Mouse (Mus musculus) CH12.LX (cell line): ENCODE measurements around the gene Vmn1r228. TPM values are rescaled to one million over a fixed set of nuclear protein-coding genes. Genes with fewer than 3 reads are reported as not detected.

Experiments
- DNase-seq: peaks from one replicate; pipeline ENCODE4 v3.0.0-alpha.2; 2013; ENCODE audit errors: extremely low read depth
- H3K27ac ChIP-seq: 2 replicates; pipeline ENCODE4 v1.5.1; 2012; ENCODE audit warnings: low read depth, mild to moderate bottlenecking, control low read depth, moderate library complexity; ENCODE audit not compliant: insufficient read depth
- H3K27me3 ChIP-seq: replicated peaks from 2 replicates; pipeline ENCODE3; 2012; ENCODE audit warnings: inconsistent platforms
- H3K36me3 ChIP-seq, 2 experiments: replicated peaks in 1 of 2; 2 replicates each; pipeline versions ENCODE3 to v1.6.1; 2012; ENCODE audit warnings: inconsistent platforms in 1 of 2, low read length in 1 of 2, mild to moderate bottlenecking in 1 of 2, mixed read lengths in 1 of 2, moderate library complexity in 1 of 2; ENCODE audit not compliant: control insufficient read depth in 1 of 2, insufficient read depth in 1 of 2
- H3K4me1 ChIP-seq, 2 experiments: 2 replicates each; pipeline ENCODE4 v1.6.1; 2012; ENCODE audit warnings: inconsistent platforms in 1 of 2, moderate library complexity in 1 of 2; ENCODE audit not compliant: insufficient read depth in 2 of 2, control insufficient read depth in 1 of 2
- H3K4me2 ChIP-seq: 2 replicates; pipeline ENCODE4 v1.6.1; 2012; ENCODE audit warnings: low read depth, mild to moderate bottlenecking, control low read depth; ENCODE audit not compliant: poor library complexity, insufficient read depth, severe bottlenecking
- H3K4me3 ChIP-seq, 3 experiments: fragments of 150-350 bp in 1 of 3; sonication (generic) in 1 of 3; replicated peaks in 1 of 3; 2 replicates each; pipeline versions ENCODE3 to v1.5.1; 2011 to 2012; ENCODE audit warnings: low read depth in 2 of 3, low read length in 2 of 3, mild to moderate bottlenecking in 2 of 3, moderate library complexity in 2 of 3, control low read depth in 1 of 3, improper control_type of control experiment in 1 of 3, inconsistent platforms in 1 of 3, mixed read lengths in 1 of 3; ENCODE audit not compliant: poor library complexity in 1 of 3
- H3K79me2 ChIP-seq: replicated peaks from 2 replicates; pipeline ENCODE4 v1.6.1; 2012; ENCODE audit warnings: mild to moderate bottlenecking, moderate library complexity; ENCODE audit not compliant: control insufficient read depth, poor library complexity, insufficient read depth, severe bottlenecking; ENCODE audit errors: extremely low read depth
- H3K9ac ChIP-seq: 2 replicates; pipeline ENCODE4 v1.6.1; 2012; ENCODE audit warnings: low read depth, mild to moderate bottlenecking, control low read depth, moderate library complexity; ENCODE audit not compliant: insufficient read depth
- H3K9me3 ChIP-seq: replicated peaks from 2 replicates; pipeline ENCODE3; 2012; ENCODE audit warnings: low read length, inconsistent platforms, mixed read lengths
- BHLHE40 ChIP-seq: IDR thresholded peaks from 2 replicates; pipeline ENCODE4 v1.6.1; 2011; ENCODE audit warnings: mild to moderate bottlenecking, low read depth, low read length, improper control_type of control experiment
- CHD1 ChIP-seq: IDR thresholded peaks from 2 replicates; pipeline ENCODE4 v1.6.1; 2012; ENCODE audit warnings: low read depth, low read length, improper control_type of control experiment, inconsistent platforms
- IRF4 ChIP-seq: IDR thresholded peaks from 2 replicates; pipeline ENCODE4 v1.6.1; 2014; ENCODE audit warnings: low read depth, mild to moderate bottlenecking, inconsistent platforms, low read length, improper control_type of control experiment
- JUND ChIP-seq: conservative IDR thresholded peaks from 2 replicates; pipeline ENCODE4 v1.6.1; 2011; ENCODE audit warnings: low read depth, low read length, improper control_type of control experiment
- MAFK ChIP-seq: IDR thresholded peaks from 2 replicates; pipeline ENCODE4 v1.6.1; 2011; ENCODE audit warnings: low read length, improper control_type of control experiment; ENCODE audit not compliant: insufficient replicate concordance
- MAZ ChIP-seq: IDR thresholded peaks from 2 replicates; pipeline ENCODE4 v1.6.1; 2012; ENCODE audit warnings: low read depth, mild to moderate bottlenecking, inconsistent platforms, low read length, improper control_type of control experiment, moderate library complexity
- MYC ChIP-seq: IDR thresholded peaks from 2 replicates; pipeline ENCODE4 v1.6.1; 2011; ENCODE audit warnings: low read depth, mild to moderate bottlenecking, improper control_type of control experiment, low read length
- POLR2AphosphoS2 ChIP-seq: IDR thresholded peaks from 2 replicates; pipeline ENCODE4 v1.6.1; 2011; ENCODE audit warnings: low read depth, low read length, improper control_type of control experiment
- RCOR1 ChIP-seq: conservative IDR thresholded peaks from 2 replicates; pipeline ENCODE4 v1.6.1; 2012; ENCODE audit warnings: low read depth, mild to moderate bottlenecking, inconsistent platforms, low read length, improper control_type of control experiment
- SIN3A ChIP-seq: IDR thresholded peaks from 2 replicates; pipeline ENCODE4 v1.6.1; 2012; ENCODE audit warnings: low read length, improper control_type of control experiment, inconsistent platforms
- TBP ChIP-seq: conservative IDR thresholded peaks from 2 replicates; pipeline ENCODE4 v1.6.1; 2011; ENCODE audit warnings: low read depth, low read length, improper control_type of control experiment
- TCF12 ChIP-seq: IDR thresholded peaks from 2 replicates; pipeline ENCODE4 v1.6.1; 2014; ENCODE audit warnings: low read depth, mild to moderate bottlenecking, inconsistent platforms, low read length, improper control_type of control experiment
- UBTF ChIP-seq: IDR thresholded peaks from 2 replicates; pipeline ENCODE4 v1.6.1; 2012; ENCODE audit warnings: low read depth, mild to moderate bottlenecking, inconsistent platforms, low read length, improper control_type of control experiment, moderate library complexity
- USF1 ChIP-seq: IDR thresholded peaks from 2 replicates; pipeline ENCODE4 v1.6.1; 2014; ENCODE audit warnings: low read depth, mild to moderate bottlenecking, inconsistent platforms, low read length, improper control_type of control experiment
- ZC3H11A ChIP-seq: IDR thresholded peaks from 2 replicates; pipeline ENCODE4 v1.6.1; 2012; ENCODE audit warnings: low read depth, mild to moderate bottlenecking, inconsistent platforms, low read length, improper control_type of control experiment
- ZKSCAN1 ChIP-seq: IDR thresholded peaks from 2 replicates; pipeline ENCODE4 v1.6.1; 2012; ENCODE audit warnings: low read depth, inconsistent platforms, low read length, improper control_type of control experiment, borderline replicate concordance
- ZMIZ1 ChIP-seq: IDR thresholded peaks from 2 replicates; pipeline ENCODE4 v1.6.1; 2012; ENCODE audit warnings: low read depth, mild to moderate bottlenecking, inconsistent platforms, low read length, improper control_type of control experiment
- ZNF384 ChIP-seq: IDR thresholded peaks from 2 replicates; pipeline ENCODE4 v1.6.1; 2012; ENCODE audit warnings: low read depth, low read length, improper control_type of control experiment, inconsistent platforms
- dilution Hi-C: fragments of 300-500 bp; cut with MboI; formaldehyde crosslinking; loops from 2 replicates; pipeline ENCODE4 v1.14.3; 2020; ENCODE audit warnings: low sequenced_read_pairs; ENCODE audit not compliant: extremely low pct_unique_long_range_greater_than_20kb, extremely low pct_ligation_motif_present
- in situ Hi-C: fragments of 300-500 bp; cut with MboI; formaldehyde crosslinking; loops from 3 replicates; pipeline ENCODE4 v1.14.3; 2019; ENCODE audit warnings: low sequenced_read_pairs, low pct_ligation_motif_present, low pct_unique_long_range_greater_than_20kb, mixed read lengths
- polyA plus RNA-seq: library from polyadenylated mRNA; unstranded; fragments of >175 nt; gene quantifications from 2 replicates; pipeline ENCODE4 v1.2.1, GENCODE M21; 2012; ENCODE audit warnings: low read depth; ENCODE audit not compliant: insufficient read length
- total RNA-seq, 2 experiments: library from RNA; depleted of rRNA; stranded (reverse); fragments of 300-350 nt in 1 of 2; fragments of >200 nt in 1 of 2; gene quantifications; 2 replicates each; pipeline ENCODE4 v1.2.3; 2012 to 2014

The Vmn1r228 gene
- total RNA-seq (2012; rRNA removed) (not detected in 2 replicates), total RNA-seq (2014; rRNA removed) (not detected in 2 replicates), polyA plus RNA-seq (not detected in 2 replicates)

DNA sequence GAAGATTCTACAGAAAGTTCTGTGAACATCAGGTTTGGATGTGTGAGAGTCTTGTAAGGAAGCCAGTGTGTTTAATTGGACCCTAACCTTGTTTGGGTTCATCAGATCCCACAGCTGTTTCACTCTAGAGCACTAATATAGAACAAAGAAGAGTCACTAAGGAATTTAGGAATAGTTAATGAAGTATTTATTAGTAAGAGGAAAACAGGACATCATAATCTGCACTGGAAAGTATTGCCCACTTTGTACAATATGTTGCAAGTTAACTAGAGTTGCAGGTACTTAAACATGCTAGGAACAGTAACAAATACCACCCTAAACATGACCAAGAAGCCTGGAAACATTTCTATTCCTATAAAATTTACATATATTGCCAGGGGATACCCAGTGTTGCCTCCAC is at the start of gene Vmn1r228:
TSS of gene Vmn1r228 (minus strand) at position 101 of the 400 bp plus-strand sequence.
- peaks cover 0 to 3% of the 10 kb centered on the region in 2 experiments; a peak in 1 of 4 replicates for H3K4me1 ChIP-seq
- in situ Hi-C loops = no loop called here
- DNase-seq = no peak
- no peaks in the 10 kb centered on the region for H3K36me3 ChIP-seq
- no peaks in the 10 kb centered on the region for H3K9me3 ChIP-seq
- H3K27me3 ChIP-seq = peaks cover 3% of the 10 kb centered on the region
- H3K9ac ChIP-seq = no peak within 1 kb of the TSS
- H3K4me2 ChIP-seq = no peak within 1 kb of the TSS
- no peaks in the 10 kb centered on the region for H3K79me2 ChIP-seq
- no peak within 1 kb of the TSS for H3K4me3 ChIP-seq
- H3K27ac ChIP-seq = no peak within 1 kb of the TSS
- dilution Hi-C loops = no loop called here
- TF ChIP-seq ZKSCAN1 (no peak), IRF4 (no peak), TBP (no peak), MAZ (no peak), ZNF384 (no peak), POLR2AphosphoS2 (no peak), CHD1 (no peak), RCOR1 (no peak), MYC (no peak), BHLHE40 (no peak), MAFK (no peak), ZC3H11A (no peak)
- TF ChIP-seq, all 38 proteins: peak for 0

GRCm38 (mm10) chr17:20811255-20811654 is 25.3 kb upstream of the Vmn1r228 start, which contains the start of gene Vmn1r229:
Gene Vmn1r229 (plus strand): TSS chr17:20811555.
- H3K4me3 ChIP-seq = no peak within 1 kb of the TSS
- no peak within 1 kb of the TSS for H3K27ac ChIP-seq
- H3K79me2 ChIP-seq = no peaks in the 10 kb centered on the region
- DNase-seq = no peak
- in situ Hi-C loops (no loop called here), dilution Hi-C loops (no loop called here)
- H3K9ac ChIP-seq = no peak within 1 kb of the TSS
- no peaks in the 10 kb centered on the region for H3K4me1 ChIP-seq
- no peaks in the 10 kb centered on the region for H3K9me3 ChIP-seq
- H3K4me2 ChIP-seq = no peak within 1 kb of the TSS
- no peaks in the 10 kb centered on the region for H3K36me3 ChIP-seq
- no peak for TF ChIP-seq BHLHE40
- TF ChIP-seq JUND = no peak
- TF ChIP-seq USF1 = no peak
- no peak for TF ChIP-seq TCF12
- TF ChIP-seq UBTF = no peak
- no peak for TF ChIP-seq ZC3H11A
- TF ChIP-seq ZMIZ1 = no peak
- no peak for TF ChIP-seq IRF4
- no peak for TF ChIP-seq SIN3A
- H3K27me3 ChIP-seq = no peaks in the 10 kb centered on the region
